Mouse (Mus musculus) lung, postnatal 0 days (tissue): ENCODE results near the gene Esyt1.

Experiments
- CTCF ChIP-seq: IDR thresholded peaks from 2 replicates; pipeline ENCODE4 v1.5.1; 2016; ENCODE audit warnings: antibody characterized with exemption, mild to moderate bottlenecking
- EP300 ChIP-seq: IDR thresholded peaks from 2 replicates; pipeline ENCODE4 v1.6.1; 2016; ENCODE audit warnings: antibody characterized with exemption, mild to moderate bottlenecking, control low read depth

DNA sequence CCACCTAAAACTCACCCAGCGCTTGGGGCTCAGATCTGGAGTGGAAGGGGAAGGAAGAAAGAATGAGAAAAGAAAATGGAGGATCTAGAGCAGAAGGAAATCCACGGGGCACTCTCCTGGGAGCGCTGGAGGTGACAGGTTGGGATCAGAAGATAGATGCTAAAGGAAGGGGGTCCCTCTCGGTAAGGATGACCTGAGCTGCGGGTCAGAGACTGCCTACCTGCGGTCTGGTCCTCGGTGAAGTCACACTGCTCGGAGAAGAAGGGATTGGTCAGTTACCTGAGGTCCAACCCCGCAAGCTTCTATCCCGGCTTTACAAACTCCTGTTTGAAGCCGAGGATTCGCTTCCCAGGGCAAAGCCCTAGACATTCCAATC is 32.4 kb downstream of the Esyt1 start:
- TF ChIP-seq CTCF (no peak), EP300 (no peak)
